Mouse (Mus musculus): Measurements from ENCODE around the gene Tenm2.

- no peak for TF ChIP-seq POLR2A (IDR thresholded peaks at IDR 0.05; ENCODE audit: insufficient read depth, low read depth, low read length)
- no peak for TF ChIP-seq CTCF (IDR thresholded peaks at IDR 0.05)
Measured at GRCm38 (mm10) chr11:36746286-36746685, 489.5 kb downstream of the Tenm2 start.
